Mouse (Mus musculus) lung, adult 2 months (tissue): ENCODE measurements around the gene Cxcr2. TPM values are rescaled to one million over a fixed set of nuclear protein-coding genes. Genes with fewer than 3 reads are reported as not detected.

Experiments
- DNase-seq: peaks from one replicate; pipeline ENCODE4 v3.0.0; 2022
- H3K4me1 ChIP-seq: fragments of 200-500 bp; 2 replicates; pipeline ENCODE4 v1.6.1; 2011; ENCODE audit warnings: low read length; ENCODE audit not compliant: control insufficient read depth, insufficient read depth
- H3K4me3 ChIP-seq: fragments of 200-500 bp; replicated peaks from 2 replicates; pipeline ENCODE3; 2011; ENCODE audit warnings: low read depth, mild to moderate bottlenecking, control low read depth, low read length; ENCODE audit errors: extremely low read depth
- CTCF ChIP-seq: fragments of 200-500 bp; IDR thresholded peaks from 2 replicates; pipeline ENCODE4 v1.5.1; 2011; ENCODE audit warnings: mild to moderate bottlenecking, low read length, control low read depth; ENCODE audit not compliant: insufficient read depth
- POLR2A ChIP-seq: fragments of 200-500 bp; IDR thresholded peaks from 2 replicates; pipeline ENCODE4 v1.6.1; 2011; ENCODE audit warnings: low read depth, mild to moderate bottlenecking, control low read depth, low read length, borderline replicate concordance; ENCODE audit errors: extremely low read depth
- WGBS: fragments of 180-500 bp; shearing (Covaris S2); methylation state at CpG from one replicate; pipeline ENCODE4 v1.1.7; 2018; 5-methylcytosine and 5-hydroxymethylcytosine counted together
- polyA plus RNA-seq: library from polyadenylated mRNA; depleted of rRNA; stranded (reverse); fragments of >200 nt; gene quantifications from 2 replicates; pipeline ENCODE4 v1.2.3, GENCODE M21; 2012; rRNA removed

Cxcr2 gene
- 3.2 and 6.4 TPM in 2 replicates for polyA plus RNA-seq

DNA sequence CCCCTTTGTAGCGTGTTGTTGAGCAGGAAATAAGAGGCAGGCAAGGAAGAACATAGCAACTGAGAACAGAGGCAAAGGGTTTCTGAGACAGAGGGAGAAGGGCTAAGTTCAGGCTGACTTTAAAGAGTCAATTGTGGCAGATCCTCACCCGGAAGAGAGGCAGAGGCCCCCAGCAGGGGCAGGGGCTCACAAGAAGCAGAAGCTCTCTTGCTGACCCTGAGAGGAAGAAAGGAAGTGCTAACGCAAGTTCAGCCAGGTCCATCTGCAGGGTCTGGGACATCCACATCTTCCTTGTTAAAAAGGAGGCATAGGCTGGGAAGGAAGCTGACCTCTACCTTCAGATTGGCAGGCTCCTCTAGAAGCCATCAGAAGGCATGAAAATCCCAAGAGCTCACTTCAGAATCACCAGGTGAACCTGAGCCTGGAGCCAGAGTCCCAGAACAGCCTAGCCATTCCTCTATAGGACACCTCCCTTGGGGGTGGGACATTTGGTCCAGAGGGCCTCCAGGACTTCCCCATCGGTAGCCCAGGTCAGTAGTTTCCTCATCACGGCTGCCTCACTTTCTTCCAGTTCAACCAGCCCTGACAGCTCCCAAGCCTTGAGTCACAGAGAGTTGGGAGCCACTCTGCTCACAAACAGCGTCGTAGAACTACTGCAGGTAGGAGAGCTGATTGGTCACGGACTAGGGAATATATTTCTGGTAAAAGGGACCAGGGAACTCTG, at the start of gene Cxcr2:
Gene Cxcr2 (plus strand): TSS at position 529 of the 724 bp plus-strand sequence.
- H3K4me1 ChIP-seq = no peaks in the 10 kb centered on the region; the same call in 1 of the 2 replicates
- no peak within 1 kb of the TSS for H3K4me3 ChIP-seq
- DNase-seq = no peak
- 65% methylated on average over 8 of the region's 8 CpGs for WGBS
- TF ChIP-seq POLR2A (no peak), CTCF (no peak)

DNA sequence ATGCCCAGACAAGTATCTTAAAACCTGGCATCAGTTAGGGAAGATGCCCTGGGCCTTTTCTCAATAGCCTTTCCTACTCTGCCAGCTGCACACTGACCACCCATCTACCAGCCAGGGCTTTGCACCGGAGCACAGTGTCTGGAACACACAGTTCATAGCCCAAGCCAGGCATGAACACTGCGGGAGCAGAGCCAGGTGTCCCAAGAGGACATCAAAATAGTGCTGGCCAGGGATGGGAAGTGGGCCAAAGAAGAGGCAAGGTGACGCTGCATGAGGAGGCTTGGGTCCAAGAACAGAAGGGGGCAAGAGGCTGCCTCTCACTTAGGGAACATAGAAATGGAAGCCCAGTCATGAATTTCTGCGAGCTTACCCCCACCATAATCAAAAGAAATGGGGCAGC, 48.1 kb upstream of the Cxcr2 start:
- H3K4me3 ChIP-seq = no peak overlapping the region
- TF ChIP-seq POLR2A (no peak), CTCF (no peak)
- WGBS = 78% methylated on average over 4 of the region's 4 CpGs
- H3K4me1 ChIP-seq = no peaks in the 10 kb centered on the region
- DNase-seq = no peak

DNA sequence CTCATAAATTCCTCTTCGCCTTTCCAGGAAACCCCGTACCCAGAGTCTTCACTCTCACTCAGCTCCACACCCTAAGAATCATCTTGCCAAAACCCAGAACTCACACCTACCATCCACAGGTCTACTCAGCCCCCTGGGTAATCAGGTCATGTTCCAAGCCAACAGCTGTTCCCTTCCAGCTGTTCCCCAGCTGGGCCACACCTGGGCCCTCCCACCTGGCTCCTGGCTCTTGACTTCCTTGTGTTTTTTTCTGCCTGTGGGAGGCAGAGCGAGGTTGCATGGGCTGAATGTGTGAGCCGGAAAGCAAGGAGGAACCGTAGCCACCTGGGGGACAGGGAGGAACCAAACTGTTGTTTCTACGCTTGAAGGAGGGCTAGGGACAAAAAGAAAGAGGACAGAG, 47.6 kb upstream of the Cxcr2 start:
- 70% methylated on average over 6 of the region's 6 CpGs for WGBS
- H3K4me3 ChIP-seq = no peak overlapping the region
- no peaks in the 10 kb centered on the region for H3K4me1 ChIP-seq
- TF ChIP-seq CTCF (no peak), POLR2A (no peak)
- DNase-seq = no peak

DNA sequence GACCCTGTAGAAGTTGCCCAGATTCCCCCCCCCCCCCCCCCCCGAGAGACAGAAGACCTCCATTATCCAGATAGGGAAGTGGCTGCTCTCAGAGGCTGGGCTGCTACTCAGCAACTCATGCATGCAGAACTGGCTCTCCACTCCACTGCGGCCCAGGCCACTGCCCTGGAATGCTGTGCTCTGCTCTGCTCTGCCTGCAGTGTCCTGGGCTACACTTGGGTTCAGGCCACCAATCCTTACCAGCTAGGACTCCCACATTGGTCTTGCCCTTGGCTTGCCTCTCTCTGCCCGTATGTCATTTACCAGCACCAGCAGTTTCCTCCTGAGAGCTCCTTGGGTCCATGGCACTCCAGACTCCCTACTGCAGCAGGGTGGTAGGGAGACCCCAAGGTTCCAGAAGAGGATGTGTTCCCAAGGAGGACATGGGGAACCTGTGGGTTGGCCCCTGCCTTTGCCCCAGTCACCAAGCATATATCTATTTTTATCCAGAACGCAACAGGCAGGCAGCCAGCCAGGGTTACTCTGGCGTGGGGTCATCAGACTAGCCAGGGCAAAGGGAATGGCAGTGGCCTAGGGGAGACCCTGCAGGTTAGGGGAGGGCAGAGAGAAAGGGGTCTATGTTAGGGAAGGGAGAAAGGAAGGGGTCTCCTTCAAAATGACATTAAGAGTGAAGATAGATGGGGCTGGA, 45.7 kb upstream of the Cxcr2 start:
- Histone ChIP-seq H3K4me1 (no peaks in the 10 kb centered on the region), H3K4me3 (no peak overlapping the region)
- TF ChIP-seq POLR2A = no peak
- no peak for TF ChIP-seq CTCF
- 61% methylated on average over 5 of the region's 5 CpGs for WGBS
- DNase-seq = no peak

DNA sequence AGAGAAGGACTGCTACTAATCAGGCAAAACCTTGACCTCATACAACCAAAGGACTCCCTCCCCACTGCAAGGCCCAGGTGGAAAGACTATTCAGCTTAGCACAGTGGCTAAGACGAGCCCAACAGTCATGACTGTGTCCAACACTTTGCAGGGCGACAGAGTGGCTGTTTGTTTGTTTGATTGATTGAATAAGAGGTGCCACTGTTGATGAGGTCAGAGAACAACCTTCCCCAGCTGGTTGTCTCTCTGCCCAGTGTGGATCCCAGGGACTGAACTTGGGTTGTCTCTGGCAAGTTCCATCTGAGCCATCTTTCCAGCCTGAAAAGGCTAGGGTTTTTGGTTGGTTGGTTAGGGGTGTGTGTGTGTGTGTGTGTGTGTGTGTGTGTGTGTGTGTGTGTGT, 44.1 kb upstream of the Cxcr2 start:
- Histone ChIP-seq H3K4me3 (no peak overlapping the region), H3K4me1 (no peaks in the 10 kb centered on the region)
- no peak for DNase-seq
- WGBS = 64% methylated on average over 2 of the region's 2 CpGs
- TF ChIP-seq POLR2A (no peak), CTCF (no peak)

DNA sequence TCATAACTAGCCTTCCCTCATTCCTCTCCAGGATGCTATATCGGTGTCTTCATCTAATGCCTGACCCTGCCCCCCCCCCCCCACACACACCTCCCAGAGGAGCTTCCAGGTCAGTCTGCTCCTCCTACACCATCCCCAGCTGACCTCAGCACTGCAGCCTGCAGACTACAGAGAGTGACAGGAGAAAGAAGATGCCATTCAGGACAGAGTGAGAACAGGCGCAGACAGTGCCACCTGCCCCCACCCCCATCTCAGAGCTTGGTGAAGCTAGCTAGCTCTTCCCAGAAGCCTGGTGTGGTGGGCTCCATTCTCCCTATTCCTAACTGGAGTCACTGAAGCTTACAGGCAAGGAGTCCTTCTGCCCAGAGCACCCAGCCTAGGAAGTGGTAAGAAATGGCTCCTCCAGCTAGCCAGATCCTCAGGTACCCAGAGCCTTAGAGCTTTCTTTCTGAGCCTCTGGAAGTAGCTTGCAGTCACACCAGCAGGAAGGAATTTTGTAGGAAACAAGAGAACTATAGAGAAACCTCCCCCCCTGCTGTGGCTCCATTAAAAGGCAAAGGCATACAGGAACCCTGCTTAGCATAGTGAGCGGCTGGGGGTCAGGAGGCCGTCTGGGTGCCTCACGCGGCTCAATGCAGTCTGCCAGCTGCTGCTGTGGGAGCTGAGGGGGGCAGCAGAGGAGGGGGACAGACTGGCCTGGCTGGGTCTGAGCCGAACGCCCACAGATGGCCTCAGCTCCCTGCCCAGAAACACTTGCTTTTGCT, 42.7 kb upstream of the Cxcr2 start:
- Histone ChIP-seq H3K4me1 (no peaks in the 10 kb centered on the region), H3K4me3 (no peak overlapping the region)
- no peak for DNase-seq
- WGBS = 59% methylated on average over 8 of the region's 8 CpGs
- no peak for TF ChIP-seq CTCF
- TF ChIP-seq POLR2A = no peak

DNA sequence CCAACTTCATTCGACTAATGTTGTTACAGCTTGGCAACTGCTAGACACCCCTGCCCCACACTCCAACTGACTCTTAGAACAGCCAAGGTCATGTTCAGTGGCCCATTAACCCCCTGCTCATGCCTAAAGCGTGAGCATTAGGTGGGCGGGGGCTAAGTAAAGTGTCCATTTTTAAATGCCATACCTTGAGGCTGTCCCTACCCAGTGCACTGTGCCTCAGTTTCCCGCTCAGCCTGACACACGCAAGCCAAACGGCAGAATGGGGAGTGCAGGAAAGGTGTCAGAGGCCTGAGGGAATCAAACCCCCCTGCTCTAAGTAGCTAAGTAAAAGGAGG, 42.1 kb upstream of the Cxcr2 start:
- no peak for TF ChIP-seq CTCF
- no peak overlapping the region for H3K4me3 ChIP-seq
- no peaks in the 10 kb centered on the region for H3K4me1 ChIP-seq
- DNase-seq = no peak
- 68% methylated on average over 6 of the region's 6 CpGs for WGBS

DNA sequence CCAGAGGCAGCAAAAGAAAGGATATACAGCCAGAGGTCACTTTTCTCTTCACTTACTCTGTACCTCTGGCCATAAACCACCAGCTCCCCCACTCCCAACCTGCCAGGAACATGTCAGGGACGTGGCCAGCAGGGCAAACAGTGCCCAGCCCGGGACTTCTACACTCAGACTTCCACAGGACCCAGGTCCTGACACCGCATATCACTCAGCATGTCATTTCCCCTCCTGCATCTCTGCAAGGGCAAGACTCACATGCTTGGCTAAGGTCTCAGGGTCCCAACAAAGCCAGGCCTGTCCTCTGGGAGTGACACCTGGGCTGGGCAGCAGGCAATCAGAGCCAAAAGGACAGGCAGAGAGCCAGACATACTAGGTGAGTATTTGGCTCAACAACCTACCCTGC, 40.7 kb upstream of the Cxcr2 start:
- Histone ChIP-seq H3K4me1 (no peaks in the 10 kb centered on the region), H3K4me3 (no peak overlapping the region)
- DNase-seq = no peak
- 56% methylated on average over 3 of the region's 3 CpGs for WGBS
- TF ChIP-seq POLR2A (no peak), CTCF (no peak)

DNA sequence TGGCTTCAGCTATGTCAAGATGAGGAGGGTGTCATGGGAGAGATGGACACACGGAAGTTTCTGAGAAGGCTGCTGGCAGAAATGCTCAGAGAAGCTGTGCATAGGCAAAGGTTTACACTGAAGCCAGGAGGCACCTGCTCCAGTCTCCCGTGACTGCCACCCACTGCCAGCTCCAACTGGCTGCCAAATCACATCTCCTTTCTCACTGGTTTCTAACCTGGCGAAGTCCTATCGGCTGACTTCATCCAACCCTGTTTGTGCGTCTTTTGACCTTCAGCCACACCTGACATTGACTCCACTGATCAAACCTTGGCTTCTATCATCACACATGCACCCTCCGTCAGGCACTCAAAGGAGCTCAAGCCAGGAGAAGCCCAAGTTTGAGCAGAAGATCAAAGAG, 35.9 kb upstream of the Cxcr2 start:
- TF ChIP-seq POLR2A (no peak), CTCF (no peak)
- DNase-seq = no peak
- WGBS = 90% methylated on average over 6 of the region's 6 CpGs

More for the DNA sequence above, 35.9 kb upstream of the Cxcr2 start:
- Histone ChIP-seq H3K4me1 (0 out of 2 replicates have a peak, but pooled peaks cover 2% of the 10 kb centered on the region), H3K4me3 (no peak overlapping the region)
